Mouse (Mus musculus): Measurements from ENCODE around the gene Dpp3. TPM values are rescaled to one million over a fixed set of nuclear protein-coding genes. Genes with fewer than 3 reads are reported as not detected.

The Dpp3 gene
- polyA plus RNA-seq, 1 experiment: 78.7 TPM

DNA sequence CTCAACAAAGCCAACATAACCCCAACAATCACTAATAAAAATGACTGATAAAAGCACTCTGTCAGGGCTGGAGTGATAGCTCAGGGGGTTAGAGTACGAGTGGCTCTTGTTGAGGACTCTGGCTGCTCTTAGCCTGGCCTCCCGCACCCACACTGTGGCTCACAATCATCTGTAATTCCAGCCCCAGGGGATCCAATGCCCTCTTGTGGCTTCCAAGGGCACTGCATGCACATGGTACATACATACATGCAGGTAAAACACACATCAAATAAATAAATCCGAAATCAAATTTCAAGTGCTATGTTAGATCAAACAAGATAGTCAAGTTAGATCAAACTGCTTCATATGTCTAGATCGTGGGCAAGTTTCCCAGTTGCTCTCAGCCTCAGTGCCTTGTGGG is 20.0 kb downstream of the Dpp3 start:
- no peak for TF ChIP-seq GATA1 (IDR thresholded peaks at IDR 0.05; ENCODE audit: low read length)

DNA sequence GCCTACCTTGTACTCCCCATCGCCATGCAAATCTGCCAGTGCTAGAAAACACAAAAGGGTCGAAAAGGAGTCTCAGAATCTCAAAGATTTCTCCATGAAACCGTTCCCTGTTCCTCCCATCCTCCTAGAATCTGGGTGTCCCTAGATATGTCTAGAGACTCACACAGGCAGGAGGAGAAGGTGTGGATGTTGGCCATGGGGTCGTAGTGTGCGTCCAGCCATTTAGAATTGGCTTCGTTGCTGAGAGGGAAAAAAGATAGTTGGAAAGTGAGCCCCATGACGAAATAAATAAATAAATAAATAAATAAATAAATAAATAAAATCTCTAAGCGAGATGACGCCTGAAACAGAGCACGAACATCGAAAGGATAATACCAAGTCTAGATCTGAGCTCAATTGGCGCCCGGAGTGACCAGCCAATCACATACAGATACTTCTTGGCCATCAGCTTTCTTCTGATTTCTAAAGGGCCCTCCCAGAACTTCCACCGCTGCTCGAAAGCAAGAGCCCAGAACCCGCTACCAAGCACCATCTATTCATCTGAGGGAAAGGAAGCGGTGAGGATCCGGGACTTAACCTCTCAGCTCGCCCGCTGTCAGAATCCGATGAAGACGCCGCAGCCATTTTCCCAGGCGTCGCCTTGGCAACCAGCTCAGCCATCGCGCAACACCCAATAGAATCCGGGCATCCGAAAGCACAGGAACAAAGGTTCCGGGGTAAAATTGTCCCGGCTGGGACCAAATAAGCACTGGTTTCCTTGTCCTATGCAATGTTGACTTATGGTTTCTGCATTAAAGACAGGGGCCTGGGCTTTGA is 21.9 kb downstream of the Dpp3 start, which contains the start of gene Bbs1:
Gene Bbs1 (minus strand): TSS at position 650 of the 816 bp plus-strand sequence.
- no peak for TF ChIP-seq GATA1 (IDR thresholded peaks at IDR 0.05; ENCODE audit: low read length)

DNA sequence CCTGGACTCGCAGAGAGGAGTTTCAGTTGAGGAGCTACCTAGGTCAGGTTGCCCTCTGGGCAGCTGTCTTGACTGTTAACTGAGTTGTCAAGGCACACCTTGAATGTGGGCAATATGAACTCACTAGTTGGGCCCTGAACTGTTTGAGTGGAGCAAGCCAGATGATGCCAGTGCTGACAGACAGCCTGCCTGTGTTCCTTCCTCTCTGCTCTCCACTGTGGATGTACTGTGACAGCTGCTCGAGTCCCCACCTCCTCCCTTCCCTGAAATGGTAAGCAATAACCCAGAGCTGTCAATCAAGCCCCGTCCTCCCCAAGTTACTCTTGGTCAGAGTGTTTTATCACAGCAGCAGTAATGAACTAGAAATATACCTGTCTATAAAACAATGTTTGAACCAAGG is 28.2 kb downstream of the Dpp3 start:
- TF ChIP-seq GATA1 (IDR thresholded peaks at IDR 0.05; ENCODE audit: low read length): no peak

DNA sequence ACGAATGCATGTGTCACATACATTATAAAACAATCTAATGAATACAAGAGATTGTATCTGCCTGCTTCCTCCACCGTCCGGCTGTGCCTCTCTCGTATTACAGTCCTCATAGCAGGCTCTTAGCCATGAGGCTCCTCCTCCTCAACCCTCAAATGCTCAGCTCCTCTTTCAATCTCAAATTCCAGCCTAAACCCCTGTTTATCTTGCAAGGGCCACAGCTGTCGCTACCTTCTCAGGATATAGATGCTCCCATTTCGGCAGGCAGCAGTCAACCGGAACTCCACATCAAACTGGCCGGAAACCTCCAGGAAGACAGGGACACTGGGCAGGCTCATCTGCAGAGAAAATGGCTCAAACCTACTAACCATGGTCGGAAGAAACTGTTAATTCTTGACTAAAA is 29.1 kb downstream of the Dpp3 start:
- TF ChIP-seq GATA1 (IDR thresholded peaks at IDR 0.05; ENCODE audit: low read length): no peak

GRCm38 (mm10) chr19:4896780-4897520 is 31.1 kb downstream of the Dpp3 start:
- no peak for TF ChIP-seq GATA1 (IDR thresholded peaks at IDR 0.05; ENCODE audit: low read length)

GRCm38 (mm10) chr19:4891798-4892197 is 36.3 kb downstream of the Dpp3 start:
- no peak for TF ChIP-seq GATA1 (IDR thresholded peaks at IDR 0.05; ENCODE audit: low read length)

DNA sequence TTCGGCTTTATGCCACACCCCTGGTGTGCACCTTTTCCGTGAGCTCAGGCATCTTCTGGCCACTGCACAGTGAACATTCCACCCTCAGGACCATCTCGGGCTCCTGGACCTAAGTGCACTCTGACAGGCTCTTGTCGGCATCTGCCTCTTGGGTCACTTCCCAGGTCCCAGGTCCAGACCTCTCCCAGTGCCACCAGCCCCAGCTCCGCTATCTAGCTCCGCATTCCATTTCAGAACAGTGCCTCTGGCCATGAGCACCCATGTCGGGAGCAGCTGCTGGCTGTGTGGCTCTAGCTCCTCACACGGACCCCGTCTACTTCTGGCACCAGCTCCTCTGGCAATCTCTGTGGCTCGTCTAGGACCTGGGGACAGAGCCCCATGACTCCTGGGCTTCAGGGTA is 38.3 kb downstream of the Dpp3 start:
- no peak for TF ChIP-seq GATA1 (IDR thresholded peaks at IDR 0.05; ENCODE audit: low read length)

DNA sequence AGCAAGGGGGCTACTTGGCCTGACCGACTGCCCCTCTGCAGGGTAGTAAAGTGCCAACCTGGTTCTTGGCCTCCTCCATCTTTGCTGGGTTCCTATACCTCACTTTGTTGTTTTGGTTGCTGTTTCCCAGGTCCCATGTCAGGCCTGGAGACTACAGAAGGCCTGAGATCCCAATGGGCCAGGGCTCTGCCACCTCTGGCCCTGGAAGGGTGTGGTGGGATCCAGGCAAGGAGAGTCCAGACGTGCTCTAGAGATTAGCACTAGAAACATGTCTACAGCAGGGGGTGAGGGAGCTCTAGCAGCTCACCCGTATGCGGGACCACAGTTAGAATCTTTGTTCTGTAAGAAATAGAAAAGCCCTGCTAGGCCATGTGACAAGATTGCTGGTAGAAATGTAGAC is 44.1 kb downstream of the Dpp3 start:
- no peak for TF ChIP-seq GATA1 (IDR thresholded peaks at IDR 0.05; ENCODE audit: low read length)

GRCm38 (mm10) chr19:4879324-4879703 is 48.8 kb downstream of the Dpp3 start:
- no peak for TF ChIP-seq GATA1 (IDR thresholded peaks at IDR 0.05; ENCODE audit: low read length)

DNA sequence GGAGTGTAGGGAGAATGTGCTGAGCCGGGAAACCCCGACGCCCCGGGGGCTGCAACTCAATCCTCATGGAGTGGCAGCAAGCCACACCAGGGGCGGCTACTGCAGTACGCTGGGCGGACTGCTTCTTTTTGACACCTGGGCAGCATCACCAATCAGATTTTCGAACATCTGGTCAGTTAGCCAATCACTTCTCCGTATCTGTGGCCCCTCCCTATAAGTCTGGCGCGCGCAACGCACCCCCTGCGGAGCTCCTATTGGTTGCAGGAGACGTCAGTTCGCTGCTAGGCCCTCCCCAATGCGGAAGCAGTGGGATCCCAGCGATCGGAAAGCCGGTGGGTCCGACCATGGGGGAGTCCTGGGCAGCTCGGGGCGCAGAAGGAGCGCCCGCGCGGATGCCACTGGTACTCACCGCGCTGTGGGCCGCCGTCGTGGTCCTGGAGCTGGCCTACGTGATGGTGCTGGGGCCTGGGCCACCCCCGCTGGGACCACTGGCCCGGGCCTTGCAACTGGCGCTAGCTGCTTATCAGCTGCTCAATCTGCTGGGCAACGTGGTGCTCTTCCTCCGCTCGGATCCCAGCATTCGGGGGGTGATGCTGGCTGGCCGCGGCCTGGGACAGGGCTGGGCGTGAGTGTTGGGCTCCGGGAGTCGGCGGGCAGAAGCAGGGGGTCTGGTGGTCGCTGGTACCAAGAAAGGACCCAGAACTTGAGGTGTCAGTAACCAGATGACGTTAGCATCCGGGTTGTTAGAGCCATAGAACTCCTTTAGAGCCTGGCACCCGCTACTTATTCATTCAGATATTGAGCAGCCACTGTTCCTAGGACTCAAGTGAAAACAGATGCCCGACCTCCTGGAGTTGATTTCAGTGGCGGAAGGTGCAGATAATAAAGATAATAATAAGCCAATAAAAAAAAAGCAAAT is 49.4 kb downstream of the Dpp3 start, which contains the start of gene Zdhhc24:
Gene Zdhhc24 (plus strand): TSS at position 264 of the 919 bp plus-strand sequence.
- TF ChIP-seq GATA1 (IDR thresholded peaks at IDR 0.05; ENCODE audit: low read length): no peak

GRCm38 (mm10) chr19:4877785-4878184 is 50.3 kb downstream of the Dpp3 start, which contains the start of gene Actn3:
Gene Actn3, minus strand, starts transcription at chr19:4877909.
- TF ChIP-seq GATA1 (IDR thresholded peaks at IDR 0.05; ENCODE audit: low read length): no peak

GRCm38 (mm10) chr19:4876755-4877154 is 51.3 kb downstream of the Dpp3 start:
- TF ChIP-seq GATA1 (IDR thresholded peaks at IDR 0.05; ENCODE audit: low read length): no peak

DNA sequence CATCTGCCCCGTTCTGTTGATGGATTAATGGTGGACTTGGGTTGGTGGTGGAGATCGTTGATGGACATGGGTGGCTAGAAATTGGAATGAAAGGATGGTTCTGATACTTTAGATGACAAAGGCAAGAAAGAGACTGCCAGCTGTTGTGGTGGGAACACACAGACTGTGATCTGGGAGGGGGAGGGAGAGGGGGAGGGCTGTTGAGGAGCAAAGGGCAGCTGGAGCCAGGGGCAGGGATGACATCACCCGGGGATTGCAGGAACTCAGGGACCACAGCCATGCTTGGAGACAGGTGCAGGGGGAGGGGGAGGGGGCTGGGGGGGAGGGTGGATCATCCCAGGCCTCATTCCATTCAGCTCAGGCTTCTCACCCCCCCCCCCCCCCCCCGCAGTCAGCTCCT is 51.8 kb downstream of the Dpp3 start:
- TF ChIP-seq GATA1 (IDR thresholded peaks at IDR 0.05; ENCODE audit: low read length): no peak

GRCm38 (mm10) chr19:4865147-4865546 is 62.9 kb downstream of the Dpp3 start:
- no peak for TF ChIP-seq GATA1 (IDR thresholded peaks at IDR 0.05; ENCODE audit: low read length)

DNA sequence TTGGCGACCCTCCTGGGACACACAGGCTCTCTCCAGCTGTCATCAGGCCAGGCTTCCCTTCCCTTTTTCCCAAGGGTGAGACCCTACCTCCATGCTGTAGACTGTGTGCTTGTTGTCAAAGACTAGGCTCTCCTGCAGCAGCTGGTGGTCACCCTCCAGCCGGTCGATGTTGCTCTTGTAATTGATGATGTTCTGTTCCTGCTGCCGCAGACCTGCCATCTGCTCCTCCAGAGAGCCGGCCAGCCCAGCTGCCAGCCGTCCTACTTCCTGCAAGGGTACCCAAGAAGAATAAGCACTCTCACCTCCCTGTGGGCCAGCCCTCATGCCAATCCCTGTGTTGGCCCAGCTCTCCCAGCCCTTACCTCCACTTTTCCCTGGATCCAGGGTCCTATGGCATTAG is 65.0 kb downstream of the Dpp3 start:
- TF ChIP-seq GATA1 (IDR thresholded peaks at IDR 0.05; ENCODE audit: low read length): no peak
